Mouse (Mus musculus): ENCODE results near the gene Metrnl. TPM values are rescaled to one million over a fixed set of nuclear protein-coding genes. Genes with fewer than 3 reads are reported as not detected.

The Metrnl gene
- polyA plus RNA-seq, 1 experiment from 2014 or later: 3.4 TPM

- ATAC-seq (ENCODE audit: insufficient read depth): no peak
- WGBS (ENCODE audit: insufficient replicate concordance): 86% methylated on average over 4 of the region's 4 CpGs
- no peaks in the 10 kb centered on the region for H3K9me3 ChIP-seq (replicated peaks)
Observed at GRCm38 (mm10) chr11:121667541-121667940, 33.8 kb upstream of the Metrnl start.

GRCm38 (mm10) chr11:121668776-121669175, 32.6 kb upstream of the Metrnl start:
- 66% methylated on average over 5 of the region's 5 CpGs for WGBS (ENCODE audit: insufficient replicate concordance)
- no peak for ATAC-seq (ENCODE audit: insufficient read depth)

More at GRCm38 (mm10) chr11:121667541-121667940, 33.8 kb upstream of the Metrnl start:
- no peak overlapping the region for H3K4me2 ChIP-seq
- no peak overlapping the region for H3K9ac ChIP-seq
- H3K36me3 ChIP-seq (replicated peaks): no peaks in the 10 kb centered on the region
- H3K27me3 ChIP-seq: no peaks in the 10 kb centered on the region
- no peak overlapping the region for H3K27ac ChIP-seq (replicated peaks)
- H3K4me1 ChIP-seq (replicated peaks): peaks cover 5% of the 10 kb centered on the region
- no peak overlapping the region for H3K4me3 ChIP-seq (replicated peaks)

GRCm38 (mm10) chr11:121670926-121671325, 30.4 kb upstream of the Metrnl start:
- Histone ChIP-seq H3K27me3 (no peaks in the 10 kb centered on the region), H3K9me3 (replicated peaks) (no peaks in the 10 kb centered on the region), H3K9ac (no peak overlapping the region), H3K4me2 (no peak overlapping the region), H3K27ac (replicated peaks) (no peak overlapping the region), H3K4me1 (replicated peaks) (peaks cover 20% of the 10 kb centered on the region), H3K4me3 (replicated peaks) (no peak overlapping the region), H3K36me3 (replicated peaks) (no peaks in the 10 kb centered on the region)
- ATAC-seq (ENCODE audit: insufficient read depth): no peak
- 76% methylated on average over 5 of the region's 5 CpGs for whole genome bisulfite sequencing (ENCODE audit: insufficient replicate concordance)

More at GRCm38 (mm10) chr11:121668776-121669175, 32.6 kb upstream of the Metrnl start:
- Histone ChIP-seq H3K27me3 (no peaks in the 10 kb centered on the region), H3K27ac (replicated peaks) (no peak overlapping the region), H3K36me3 (replicated peaks) (no peaks in the 10 kb centered on the region), H3K4me2 (no peak overlapping the region), H3K9me3 (replicated peaks) (no peaks in the 10 kb centered on the region), H3K4me1 (replicated peaks) (peaks cover 16% of the 10 kb centered on the region), H3K4me3 (replicated peaks) (no peak overlapping the region), H3K9ac (no peak overlapping the region)

GRCm38 (mm10) chr11:121672312-121672989, 28.9 kb upstream of the Metrnl start:
- under 1% methylated on average over 22 of the region's 22 CpGs for WGBS (ENCODE audit: insufficient replicate concordance)
- Histone ChIP-seq H3K4me3 (replicated peaks) (peak overlapping the region; percentile 71), H3K4me2 (peak overlapping the region; percentile 97), H3K27me3 (no peaks in the 10 kb centered on the region), H3K4me1 (replicated peaks) (peaks cover 20% of the 10 kb centered on the region), H3K27ac (replicated peaks) (peak overlapping the region; percentile 73), H3K9ac (peak overlapping the region; percentile 55), H3K9me3 (replicated peaks) (no peaks in the 10 kb centered on the region), H3K36me3 (replicated peaks) (no peaks in the 10 kb centered on the region)
- no peak; the same call in none of the 2 replicates for ATAC-seq (ENCODE audit: insufficient read depth)

GRCm38 (mm10) chr11:121672990-121673572, 28.3 kb upstream of the Metrnl start, which contains the start of gene B3gntl1:
TSS of gene B3gntl1 (minus strand) at chr11:121673153.
- peak within 1 kb of the TSS; percentile 55 for H3K9ac ChIP-seq
- no peaks in the 10 kb centered on the region for H3K9me3 ChIP-seq (replicated peaks)
- H3K27ac ChIP-seq (replicated peaks): peak within 1 kb of the TSS; percentile 73
- ATAC-seq (ENCODE audit: insufficient read depth): peak; percentile 99
- H3K4me3 ChIP-seq (replicated peaks): peak within 1 kb of the TSS; percentile 71
- peak within 1 kb of the TSS; percentile 97 for H3K4me2 ChIP-seq
- WGBS (ENCODE audit: insufficient replicate concordance): under 1% methylated on average over 46 of the region's 46 CpGs
- H3K36me3 ChIP-seq (replicated peaks): no peaks in the 10 kb centered on the region
- peaks cover 20% of the 10 kb centered on the region for H3K4me1 ChIP-seq (replicated peaks)
- H3K27me3 ChIP-seq: no peaks in the 10 kb centered on the region

- peaks cover 20% of the 10 kb centered on the region for H3K4me1 ChIP-seq (replicated peaks)
Observed at GRCm38 (mm10) chr11:121673629-121674028, 27.7 kb upstream of the Metrnl start.

GRCm38 (mm10) chr11:121676836-121677235, 24.5 kb upstream of the Metrnl start:
- Histone ChIP-seq H3K27me3 (no peaks in the 10 kb centered on the region), H3K27ac (replicated peaks) (no peak overlapping the region), H3K4me2 (no peak overlapping the region), H3K4me3 (replicated peaks) (no peak overlapping the region), H3K36me3 (replicated peaks) (no peaks in the 10 kb centered on the region), H3K4me1 (replicated peaks) (peaks cover 20% of the 10 kb centered on the region), H3K9me3 (replicated peaks) (no peaks in the 10 kb centered on the region), H3K9ac (no peak overlapping the region)
- WGBS (ENCODE audit: insufficient replicate concordance): 77% methylated on average over 2 of the region's 2 CpGs
- no peak for ATAC-seq (ENCODE audit: insufficient read depth)

More at GRCm38 (mm10) chr11:121673629-121674028, 27.7 kb upstream of the Metrnl start:
- no peaks in the 10 kb centered on the region for H3K27me3 ChIP-seq
- H3K9me3 ChIP-seq (replicated peaks): no peaks in the 10 kb centered on the region
- WGBS (ENCODE audit: insufficient replicate concordance): 51% methylated on average over 7 of the region's 7 CpGs
- ATAC-seq (ENCODE audit: insufficient read depth): no peak
- H3K36me3 ChIP-seq (replicated peaks): no peaks in the 10 kb centered on the region
- H3K27ac ChIP-seq (replicated peaks): peak overlapping the region; percentile 73
- H3K4me3 ChIP-seq (replicated peaks): peak overlapping the region; percentile 71
- H3K4me2 ChIP-seq: peak overlapping the region; percentile 97
- peak overlapping the region; percentile 41 for H3K9ac ChIP-seq

GRCm38 (mm10) chr11:121679581-121679980, 21.8 kb upstream of the Metrnl start:
- Histone ChIP-seq H3K27me3 (no peaks in the 10 kb centered on the region), H3K4me1 (replicated peaks) (no peaks in the 10 kb centered on the region), H3K27ac (replicated peaks) (no peak overlapping the region), H3K36me3 (replicated peaks) (no peaks in the 10 kb centered on the region), H3K9ac (no peak overlapping the region), H3K9me3 (replicated peaks) (no peaks in the 10 kb centered on the region), H3K4me3 (replicated peaks) (no peak overlapping the region), H3K4me2 (no peak overlapping the region)
- ATAC-seq (ENCODE audit: insufficient read depth): no peak
- WGBS (ENCODE audit: insufficient replicate concordance): 54% methylated on average over 2 of the region's 2 CpGs

GRCm38 (mm10) chr11:121680750-121681149, 20.6 kb upstream of the Metrnl start:
- 40% methylated on average over 5 of the region's 5 CpGs for WGBS (ENCODE audit: insufficient replicate concordance)
- Histone ChIP-seq H3K4me2 (no peak overlapping the region), H3K9me3 (replicated peaks) (no peaks in the 10 kb centered on the region), H3K27me3 (no peaks in the 10 kb centered on the region), H3K27ac (replicated peaks) (no peak overlapping the region), H3K4me1 (replicated peaks) (0 out of 2 replicates have a peak, but pooled peaks cover 2% of the 10 kb centered on the region), H3K9ac (no peak overlapping the region), H3K36me3 (replicated peaks) (no peaks in the 10 kb centered on the region), H3K4me3 (replicated peaks) (no peak overlapping the region)
- peak; percentile 30; the same call in 1 of the 2 replicates for ATAC-seq (ENCODE audit: insufficient read depth)

- ATAC-seq (ENCODE audit: insufficient read depth): no peak
- H3K9ac ChIP-seq: no peak overlapping the region
- H3K27me3 ChIP-seq: no peaks in the 10 kb centered on the region
- H3K4me3 ChIP-seq (replicated peaks): no peak overlapping the region
- 59% methylated on average over 3 of the region's 3 CpGs for whole genome bisulfite sequencing (ENCODE audit: insufficient replicate concordance)
- H3K4me1 ChIP-seq (replicated peaks): 0 out of 2 replicates have a peak, but pooled peaks cover 2% of the 10 kb centered on the region
- H3K27ac ChIP-seq (replicated peaks): no peak overlapping the region
- no peaks in the 10 kb centered on the region for H3K36me3 ChIP-seq (replicated peaks)
- no peak overlapping the region for H3K4me2 ChIP-seq
- no peaks in the 10 kb centered on the region for H3K9me3 ChIP-seq (replicated peaks)
Observed at GRCm38 (mm10) chr11:121683243-121683642, 18.1 kb upstream of the Metrnl start.

- peak; percentile 42; the same call in 1 of the 2 replicates for ATAC-seq (ENCODE audit: insufficient read depth)
- Histone ChIP-seq H3K9ac (no peak overlapping the region), H3K27ac (replicated peaks) (no peak overlapping the region), H3K4me2 (no peak overlapping the region), H3K9me3 (replicated peaks) (no peaks in the 10 kb centered on the region), H3K4me1 (replicated peaks) (0 out of 2 replicates have a peak, but pooled peaks cover 2% of the 10 kb centered on the region), H3K27me3 (no peaks in the 10 kb centered on the region), H3K36me3 (replicated peaks) (no peaks in the 10 kb centered on the region), H3K4me3 (replicated peaks) (no peak overlapping the region)
- 52% methylated on average over 6 of the region's 6 CpGs for WGBS (ENCODE audit: insufficient replicate concordance)
Observed at GRCm38 (mm10) chr11:121685491-121686001, 15.8 kb upstream of the Metrnl start.
